Mouse (Mus musculus) lung, postnatal 25 days (tissue): ENCODE measurements around the gene Ppfia2.
A peak's percentile ranks its signal among the peaks of the same experiment; 100 is the strongest.

Source experiments
- DNase-seq: peaks from one replicate; pipeline ENCODE4 v3.0.0; 2022; ENCODE audit warnings: low spot score

The Ppfia2 gene

GRCm38 (mm10) chr10:106914822-106915221 is 444.7 kb downstream of the Ppfia2 start:
- no peak for DNase-seq

GRCm38 (mm10) chr10:106924334-106924733 is 454.2 kb downstream of the Ppfia2 start:
- no peak for DNase-seq

GRCm38 (mm10) chr10:106924798-106925197 is 454.7 kb downstream of the Ppfia2 start:
- DNase-seq: no peak

- no peak for DNase-seq
These were observed 458.6 kb downstream of the Ppfia2 start for GRCm38 (mm10) chr10:106928576-106929332.

- no peak for DNase-seq
These were observed 462.5 kb downstream of the Ppfia2 start for GRCm38 (mm10) chr10:106932571-106933073.

- DNase-seq: no peak
These were observed 466.9 kb downstream of the Ppfia2 start for GRCm38 (mm10) chr10:106936996-106937395.

- no peak for DNase-seq
These were observed 468.7 kb downstream of the Ppfia2 start for GRCm38 (mm10) chr10:106938851-106939250.

- peak; percentile 7 for DNase-seq
These were observed 469.3 kb downstream of the Ppfia2 start for GRCm38 (mm10) chr10:106939441-106939840.

GRCm38 (mm10) chr10:106941380-106941779 is 471.2 kb downstream of the Ppfia2 start:
- DNase-seq: no peak

GRCm38 (mm10) chr10:106959026-106959425 is 488.9 kb downstream of the Ppfia2 start:
- DNase-seq: no peak

GRCm38 (mm10) chr10:106975193-106976141 is 505.3 kb downstream of the Ppfia2 start:
- no peak for DNase-seq
